Mouse (Mus musculus): ENCODE measurements around the gene Bclaf3.

Gene Bclaf3

DNA sequence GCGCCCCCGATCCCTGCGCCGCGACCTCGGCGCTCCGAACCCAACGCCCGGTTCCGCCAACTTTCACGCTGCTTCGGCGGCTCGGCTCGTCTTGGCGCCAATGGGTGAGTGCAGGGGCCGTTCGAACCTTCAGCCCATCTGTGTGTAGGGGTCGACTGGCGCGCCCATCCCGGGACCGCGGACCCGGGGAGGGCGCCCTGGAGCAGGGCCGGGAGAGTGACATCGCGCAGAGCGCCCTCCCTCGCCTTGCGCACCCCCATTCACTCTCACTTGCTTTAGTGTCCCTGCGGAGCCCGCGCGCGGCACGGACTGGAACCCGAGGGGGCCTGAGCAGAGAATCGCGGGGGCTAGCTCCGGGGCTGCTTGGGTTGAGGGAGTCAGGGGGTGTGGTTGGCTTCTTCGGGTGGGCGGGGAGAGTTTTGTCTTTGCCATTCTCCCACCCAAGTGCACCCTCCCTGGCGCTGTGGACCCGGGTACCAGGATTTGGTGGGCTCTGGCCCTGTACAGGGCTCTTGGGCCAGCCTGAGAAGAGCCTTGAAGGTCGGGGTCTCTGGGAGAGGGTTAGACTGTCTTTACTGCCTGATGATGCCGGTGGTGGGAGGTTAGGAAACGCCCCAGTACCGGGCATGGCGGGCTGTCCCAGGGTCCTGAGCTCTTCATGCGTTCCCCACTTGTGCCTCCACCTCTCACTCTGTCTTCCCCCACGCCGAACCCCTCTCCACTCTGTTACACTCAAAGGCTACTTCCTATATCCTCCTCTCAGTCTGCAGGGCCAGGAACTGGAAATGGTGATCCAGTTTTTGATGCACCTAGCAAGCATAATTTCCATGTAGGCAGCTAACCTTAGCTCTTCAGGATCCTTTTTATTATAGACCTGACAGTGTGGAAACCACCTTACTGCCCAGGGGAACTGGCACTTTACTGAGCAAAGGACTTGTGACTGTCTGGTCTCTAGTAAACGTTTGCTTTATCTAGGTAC is 101.4 kb downstream of the Bclaf3 start:
- DNase-seq, result peak; percentile 53 to 57

DNA sequence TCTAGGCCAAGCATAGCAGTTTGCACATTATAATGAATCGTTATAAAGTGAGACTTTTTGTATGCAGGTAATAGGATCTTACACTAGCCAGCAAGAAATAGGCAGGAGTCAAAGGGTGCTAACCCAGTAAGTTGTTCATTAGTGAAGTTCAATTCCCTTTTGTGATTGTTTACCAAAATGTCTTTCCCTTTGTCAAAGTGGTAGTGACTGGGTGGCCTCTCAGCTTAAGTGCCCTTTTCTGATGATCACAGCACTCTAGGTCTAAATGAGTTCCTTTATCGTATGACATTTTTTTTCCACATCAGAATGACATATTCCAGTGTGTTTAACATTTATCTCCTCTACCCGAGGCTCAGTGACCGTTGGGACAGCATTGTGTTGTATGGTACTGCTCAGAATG is 102.1 kb downstream of the Bclaf3 start:
- DNase-seq, result no peak

DNA sequence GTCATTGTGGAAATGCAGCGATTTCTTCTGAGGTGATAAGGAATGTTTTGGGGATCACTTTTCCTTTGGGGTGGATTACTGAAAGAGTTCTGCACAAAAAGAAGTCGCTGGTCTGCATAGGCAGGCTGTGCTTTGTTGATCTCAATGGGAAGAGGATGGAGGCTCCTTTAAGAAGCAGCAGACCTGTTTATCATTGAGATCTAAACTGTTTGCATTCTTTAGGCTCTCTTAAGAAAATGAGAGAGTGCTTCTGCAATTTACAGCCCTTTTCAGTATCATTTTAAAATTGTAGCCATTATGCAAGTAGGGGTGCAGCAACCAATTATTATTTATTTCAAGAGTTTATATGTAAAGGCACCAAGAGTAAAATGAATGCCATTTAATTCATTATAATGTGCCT is 102.7 kb downstream of the Bclaf3 start:
- DNase-seq, result no peak

DNA sequence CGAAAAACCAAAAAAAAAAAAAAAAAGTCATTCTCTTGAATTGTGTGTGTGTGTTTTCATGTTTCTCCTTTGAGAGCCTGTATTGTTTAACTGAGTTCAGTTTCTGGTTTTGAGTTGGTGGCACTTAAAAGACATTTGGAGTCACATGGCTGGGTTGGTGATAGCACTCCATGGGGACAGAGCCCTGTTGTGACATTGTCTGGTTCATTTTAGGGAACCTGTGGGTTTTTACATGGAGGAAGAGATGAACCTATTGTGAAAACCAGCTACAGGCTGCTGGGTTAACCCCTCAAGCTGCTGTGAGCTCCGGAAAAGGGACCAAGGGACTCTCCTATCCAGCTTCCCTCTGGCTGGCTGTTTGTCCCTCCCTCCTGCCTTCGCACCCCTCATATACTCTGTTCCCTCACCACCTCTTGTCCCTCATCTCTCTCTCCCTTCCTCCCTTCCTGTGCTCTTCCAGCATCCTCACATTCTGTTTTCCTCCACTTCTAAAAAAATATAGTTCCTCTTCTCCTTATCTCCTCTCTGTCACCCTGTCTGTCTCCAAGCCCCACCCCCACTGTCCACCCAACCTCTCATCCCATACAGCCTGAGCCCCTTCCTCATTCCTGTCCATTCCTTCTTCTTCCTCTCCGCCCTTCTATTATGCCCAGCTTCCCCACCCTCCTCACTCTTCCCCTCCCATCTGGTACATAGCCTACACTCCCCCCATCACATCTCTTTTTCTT is 112.2 kb downstream of the Bclaf3 start:
- DNase-seq, result no peak

DNA sequence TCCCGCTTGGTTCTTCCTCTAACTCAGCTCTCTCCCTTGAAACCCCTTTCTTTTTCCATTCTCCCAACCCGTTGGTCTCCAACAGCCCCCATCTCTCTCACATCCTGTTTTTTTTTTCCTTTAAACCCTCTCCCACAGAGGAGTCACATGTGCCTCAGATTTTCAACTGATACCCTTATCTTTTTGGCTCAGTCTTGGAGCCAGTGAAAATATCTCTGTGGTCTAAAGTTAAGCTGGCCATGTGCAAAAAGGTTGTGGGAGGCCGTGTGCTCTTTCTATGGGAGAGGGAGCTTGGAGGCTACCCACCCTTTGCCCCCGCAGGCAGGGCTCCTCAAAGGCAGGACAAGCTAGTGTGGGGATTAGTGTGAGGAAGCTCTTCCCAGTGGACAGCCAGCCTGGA is 113.5 kb downstream of the Bclaf3 start:
- no peak for DNase-seq
